Mouse (Mus musculus) heart, embryonic 11.5 days (tissue): ENCODE measurements around the gene Fgr. TPM values are rescaled to one million over a fixed set of nuclear protein-coding genes. Genes with fewer than 3 reads are reported as not detected.

Source experiments
- ATAC-seq: fragments of 200-750 bp; cut with Nextera tagmentation; replicated peaks from 2 replicates; pipeline ENCODE4 v1.8.0; 2017; ENCODE audit warnings: moderate library complexity; ENCODE audit not compliant: insufficient number of reproducible peaks, low FRiP score, low TSS enrichment
- H3K27ac ChIP-seq: fragments of 300-500 bp; sonication (generic); 2 replicates; pipeline ENCODE4 v1.5.1; 2014; ENCODE audit warnings: mild to moderate bottlenecking, low read depth, low read length
- H3K27me3 ChIP-seq: fragments of 300-500 bp; sonication (generic); 2 replicates; pipeline ENCODE4 v1.6.1; 2014; ENCODE audit warnings: mild to moderate bottlenecking, low read length, mixed read lengths; ENCODE audit not compliant: control insufficient read depth, insufficient read depth
- H3K36me3 ChIP-seq: fragments of 300-500 bp; sonication (generic); 2 replicates; pipeline ENCODE4 v1.6.1; 2014; ENCODE audit warnings: mild to moderate bottlenecking, low read length, moderate library complexity, mixed read lengths; ENCODE audit not compliant: control insufficient read depth, insufficient read depth
- H3K4me1 ChIP-seq: fragments of 300-500 bp; sonication (generic); 2 replicates; pipeline ENCODE4 v1.6.1; 2014; ENCODE audit warnings: low read length; ENCODE audit not compliant: control insufficient read depth, insufficient read depth
- H3K4me2 ChIP-seq: fragments of 300-500 bp; sonication (generic); 2 replicates; pipeline ENCODE4 v1.6.1; 2014; ENCODE audit warnings: mild to moderate bottlenecking, moderate library complexity
- H3K4me3 ChIP-seq: fragments of 300-500 bp; sonication (generic); 2 replicates; pipeline ENCODE4 v1.5.1; 2014; ENCODE audit warnings: low read depth, low read length
- H3K9ac ChIP-seq: fragments of 300-500 bp; sonication (generic); 2 replicates; pipeline ENCODE4 v1.6.1; 2014; ENCODE audit warnings: mild to moderate bottlenecking, low read depth, low read length, moderate library complexity
- H3K9me3 ChIP-seq: fragments of 300-500 bp; sonication (generic); replicated peaks from 2 replicates; pipeline ENCODE4 v1.6.1; 2016; ENCODE audit warnings: low read length; ENCODE audit not compliant: control insufficient read depth
- WGBS: fragments of 180-500 bp; shearing (Covaris S2); extraction: QIAGEN DNeasy Blood & Tissue Kit; methylation state at CpG from one replicate; pipeline ENCODE4 v1.1.7; 2014; ENCODE audit not compliant: insufficient replicate concordance; 5-methylcytosine and 5-hydroxymethylcytosine counted together
- polyA plus RNA-seq: library from polyadenylated mRNA; unstranded; fragments of >200 nt; fragmentation: Nextera tagmentation; extraction: Ambion mirVana; gene quantifications from 2 replicates; pipeline ENCODE4 v1.2.1, GENCODE M21; 2014

Fgr gene
- polyA plus RNA-seq, 1 experiment from 2014 or later = 0.40 TPM

- Histone ChIP-seq H3K27me3 (peaks cover 39% of the 10 kb centered on the region), H3K4me1 (peaks cover 21% of the 10 kb centered on the region), H3K4me3 (no peak overlapping the region), H3K9ac (no peak overlapping the region), H3K9me3 (no peaks in the 10 kb centered on the region), H3K27ac (no peak overlapping the region), H3K4me2 (no peak overlapping the region), H3K36me3 (no peaks in the 10 kb centered on the region)
- no peak for ATAC-seq
- 55% methylated on average over 3 of the region's 3 CpGs for WGBS
These were observed 1.9 kb downstream of the Fgr start for GRCm38 (mm10) chr4:132975791-132976190.

GRCm38 (mm10) chr4:132976729-132977128 is 2.8 kb downstream of the Fgr start:
- peaks cover 21% of the 10 kb centered on the region for H3K4me1 ChIP-seq
- no peak overlapping the region for H3K27ac ChIP-seq
- H3K27me3 ChIP-seq = peaks cover 39% of the 10 kb centered on the region
- no peaks in the 10 kb centered on the region for H3K36me3 ChIP-seq
- no peak overlapping the region for H3K4me2 ChIP-seq
- H3K9me3 ChIP-seq = no peaks in the 10 kb centered on the region
- no peak for ATAC-seq
- no peak overlapping the region for H3K4me3 ChIP-seq
- WGBS = 63% methylated on average over 6 of the region's 6 CpGs
- no peak overlapping the region for H3K9ac ChIP-seq

DNA sequence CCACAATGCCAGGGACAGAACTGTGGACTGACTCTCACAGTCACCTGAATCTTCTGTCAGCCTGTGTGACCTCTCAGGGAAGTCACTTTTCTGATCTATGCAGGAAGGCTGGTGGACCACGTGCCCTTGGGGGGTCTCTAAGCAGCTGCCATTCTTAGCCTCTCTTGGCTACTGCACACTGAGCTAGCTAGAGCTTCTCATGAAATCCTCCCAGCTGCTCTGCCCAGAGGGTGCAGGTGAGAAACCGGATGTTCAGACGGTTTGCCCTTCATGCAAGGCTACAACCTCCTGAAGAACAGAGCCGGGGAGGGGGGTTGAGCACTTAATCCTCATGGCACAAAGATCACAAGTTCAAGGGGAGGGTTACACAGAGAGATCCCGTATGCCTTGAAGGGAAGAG is 3.7 kb downstream of the Fgr start:
- H3K9me3 ChIP-seq = no peaks in the 10 kb centered on the region
- ATAC-seq = no peak
- H3K4me3 ChIP-seq = no peak overlapping the region
- no peak overlapping the region for H3K27ac ChIP-seq
- no peak overlapping the region for H3K4me2 ChIP-seq
- 40% methylated on average over 5 of the region's 5 CpGs for WGBS
- H3K4me1 ChIP-seq = peaks cover 22% of the 10 kb centered on the region
- peaks cover 38% of the 10 kb centered on the region for H3K27me3 ChIP-seq
- no peaks in the 10 kb centered on the region for H3K36me3 ChIP-seq
- H3K9ac ChIP-seq = no peak overlapping the region

DNA sequence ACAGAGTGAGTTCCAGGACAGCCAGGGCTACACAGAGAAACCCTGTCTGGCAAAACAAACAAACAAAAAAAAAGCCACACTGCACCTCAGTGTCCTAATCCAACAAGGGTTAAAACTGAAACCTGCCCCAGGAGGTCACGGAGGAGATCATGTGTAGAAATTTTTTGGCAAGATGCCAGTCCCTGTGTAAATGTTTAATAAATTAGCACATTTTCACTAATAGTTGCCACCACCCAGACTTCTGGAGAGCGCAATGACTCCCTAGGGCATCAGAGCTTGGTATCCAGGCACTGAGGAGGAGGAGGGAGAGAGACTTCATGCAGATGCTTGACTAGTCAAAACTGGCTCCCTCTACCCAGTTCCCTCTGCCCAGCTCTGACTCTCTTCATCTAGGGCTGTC is 5.3 kb downstream of the Fgr start:
- Histone ChIP-seq H3K4me3 (no peak overlapping the region), H3K9me3 (no peaks in the 10 kb centered on the region), H3K4me2 (no peak overlapping the region), H3K9ac (no peak overlapping the region), H3K36me3 (no peaks in the 10 kb centered on the region), H3K27ac (no peak overlapping the region), H3K27me3 (peaks cover 24% of the 10 kb centered on the region), H3K4me1 (peaks cover 24% of the 10 kb centered on the region)
- WGBS = 77% methylated on average over 2 of the region's 2 CpGs
- ATAC-seq = no peak

- no peak overlapping the region for H3K27ac ChIP-seq
- ATAC-seq = no peak
- WGBS = 72% methylated on average over 6 of the region's 6 CpGs
- no peak overlapping the region for H3K9ac ChIP-seq
- H3K4me2 ChIP-seq = no peak overlapping the region
- no peaks in the 10 kb centered on the region for H3K9me3 ChIP-seq
- peaks cover 6% of the 10 kb centered on the region; the same call in 1 of the 2 replicates for H3K27me3 ChIP-seq
- no peak overlapping the region for H3K4me3 ChIP-seq
- peaks cover 28% of the 10 kb centered on the region for H3K4me1 ChIP-seq
- no peaks in the 10 kb centered on the region for H3K36me3 ChIP-seq
These were observed 7.7 kb downstream of the Fgr start for GRCm38 (mm10) chr4:132981621-132982020.

DNA sequence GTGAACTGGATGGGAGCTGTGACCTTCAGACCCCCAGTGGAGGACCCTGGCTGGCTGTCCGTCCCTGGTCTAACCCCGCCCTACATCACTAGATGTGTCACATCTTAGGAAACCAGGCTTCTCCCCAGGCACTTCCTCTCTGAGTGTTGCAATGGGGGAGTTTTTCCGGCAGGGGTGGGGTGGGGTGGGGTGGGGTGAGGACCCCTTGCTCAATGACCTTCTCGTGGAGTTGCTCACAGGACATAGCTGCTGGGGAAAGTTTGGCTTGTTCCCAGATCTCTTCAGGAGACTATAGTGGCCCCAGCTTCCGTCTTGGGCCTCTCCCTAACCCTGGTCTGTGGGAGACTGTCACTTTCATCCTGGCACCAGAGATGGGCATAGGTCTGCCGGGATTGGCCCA is 9.1 kb downstream of the Fgr start:
- Histone ChIP-seq H3K9ac (no peak overlapping the region), H3K4me1 (peaks cover 35% of the 10 kb centered on the region), H3K27me3 (no peaks in the 10 kb centered on the region), H3K27ac (peak overlapping the region; percentile 1; the same call in 1 of the 2 replicates), H3K9me3 (no peaks in the 10 kb centered on the region), H3K36me3 (no peaks in the 10 kb centered on the region), H3K4me2 (no peak overlapping the region), H3K4me3 (no peak overlapping the region)
- ATAC-seq = no peak
- WGBS = 52% methylated on average over 6 of the region's 6 CpGs

GRCm38 (mm10) chr4:132983664-132984512 is 10.0 kb downstream of the Fgr start:
- Histone ChIP-seq H3K4me2 (no peak overlapping the region), H3K9me3 (no peaks in the 10 kb centered on the region), H3K27ac (peak overlapping the region; percentile 84), H3K9ac (no peak overlapping the region), H3K4me3 (no peak overlapping the region), H3K36me3 (no peaks in the 10 kb centered on the region), H3K4me1 (peaks cover 35% of the 10 kb centered on the region), H3K27me3 (no peaks in the 10 kb centered on the region)
- ATAC-seq = peak; percentile 49; the same call in 1 of the 2 replicates
- WGBS = 49% methylated on average over 7 of the region's 7 CpGs

DNA sequence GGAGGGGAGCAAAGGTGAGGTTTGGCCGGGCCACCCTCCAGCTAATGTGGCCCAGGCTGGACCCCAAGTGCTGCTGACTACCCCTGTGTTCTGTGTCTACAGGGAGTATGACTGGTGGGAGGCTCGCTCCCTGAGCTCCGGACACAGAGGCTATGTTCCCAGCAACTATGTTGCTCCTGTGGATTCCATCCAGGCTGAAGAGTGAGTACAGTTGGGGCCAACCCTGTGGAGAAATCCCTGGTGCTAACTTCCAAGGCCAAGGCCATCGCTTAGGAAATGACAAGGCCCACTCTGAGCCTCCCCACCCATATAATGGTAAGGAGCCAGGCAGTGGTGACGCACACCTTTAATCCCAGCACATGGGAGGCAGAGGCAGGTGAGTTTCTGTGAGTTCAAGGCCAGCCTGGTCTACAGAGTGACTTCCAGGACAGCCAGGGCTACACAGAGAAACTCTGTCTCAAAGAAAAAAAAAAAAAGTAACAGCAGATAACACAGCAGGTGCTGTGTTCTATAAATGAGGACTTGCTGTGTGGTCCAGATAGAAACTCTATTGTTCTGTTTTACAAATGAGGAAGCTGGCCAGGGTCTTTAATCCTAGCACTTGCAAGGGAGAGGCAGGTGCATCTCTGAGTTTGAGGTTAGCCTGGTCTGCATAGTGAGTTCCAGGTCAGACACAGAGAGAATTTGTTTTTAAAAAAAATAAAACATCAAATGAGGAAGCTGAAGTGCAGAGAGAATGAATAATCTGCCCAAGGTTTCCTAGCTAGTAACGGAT is 14.9 kb downstream of the Fgr start:
- no peaks in the 10 kb centered on the region for H3K9me3 ChIP-seq
- no peak overlapping the region for H3K4me3 ChIP-seq
- no peaks in the 10 kb centered on the region for H3K27me3 ChIP-seq
- 89% methylated on average over 6 of the region's 6 CpGs for WGBS
- H3K4me1 ChIP-seq = peaks cover 26% of the 10 kb centered on the region
- ATAC-seq = no peak
- no peak overlapping the region for H3K27ac ChIP-seq
- H3K4me2 ChIP-seq = no peak overlapping the region
- no peaks in the 10 kb centered on the region for H3K36me3 ChIP-seq
- no peak overlapping the region for H3K9ac ChIP-seq
